ENCODE assay signal across 10 mouse cellular contexts in the genomic region with DNA sequence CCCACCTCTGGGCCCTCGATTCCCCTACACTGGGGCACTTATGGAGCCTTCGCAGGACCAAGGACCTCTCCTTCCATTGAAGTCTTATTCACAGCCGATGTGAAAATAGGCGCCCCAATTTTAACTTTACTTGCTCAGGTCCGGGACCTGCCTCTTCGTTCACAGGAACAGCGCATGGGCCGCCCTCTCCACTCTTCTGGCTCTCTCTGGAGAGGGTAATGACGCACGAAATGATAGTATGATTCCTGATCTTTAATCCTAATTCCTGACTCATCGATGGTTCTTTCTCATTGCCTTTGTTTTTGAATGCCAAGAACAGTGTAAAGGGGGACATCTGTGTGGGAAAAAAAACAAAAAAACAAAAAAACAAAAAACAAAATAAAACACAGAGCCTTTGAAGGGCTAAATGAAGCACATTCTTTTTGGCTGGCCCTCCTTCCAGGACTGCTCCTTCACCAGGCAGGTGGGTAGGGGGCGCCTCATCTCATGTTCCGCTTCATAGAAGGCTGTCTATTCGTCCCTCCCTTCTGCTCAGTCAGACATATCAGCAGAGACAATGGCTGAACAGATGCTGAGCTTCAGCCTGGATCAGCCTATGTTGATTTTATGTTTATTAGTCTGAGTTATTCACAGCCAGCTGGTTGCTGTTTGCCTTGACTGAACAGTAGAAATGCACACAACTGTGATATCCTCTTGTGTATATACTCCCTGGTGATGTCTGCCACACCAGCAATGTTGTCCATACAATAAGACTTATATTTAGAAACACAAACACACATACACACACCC.
DNase-seq lines count a peak whose midpoint lies in the region; ATAC-seq lines count a peak whose summit lies in the region.
"Had no signal": no experiment of that assay in that cellular context is flagged by ENCODE, and none has a peak within 500 bp of the region (broad histone marks: within the 10 kb centered on the region; RNA-seq: fewer than 3 reads in every experiment).

No protein-coding gene starts in this region.

- no peak for DNase-seq in kidney, adult 18-20 months
- DNase-seq in brain, embryonic 18.5 days (ENCODE audit: low read depth, low spot score), result peak; percentile 28
- DNase-seq in urinary bladder, adult 2 months (ENCODE audit: low spot score), result no peak
- DNase-seq: cerebellum, adult 11-12 months had no signal

- H3K36me3 ChIP-seq in kidney, embryonic 16.5 days (ENCODE audit: insufficient read depth, low read length), result no peaks in the 10 kb centered on the region
- H3K36me3 ChIP-seq in hindbrain, embryonic 16.5 days (ENCODE audit: control insufficient read depth, insufficient read depth, low read length), result no peaks in the 10 kb centered on the region
- H3K36me3 ChIP-seq in neural tube, embryonic 12.5 days, result no peaks in the 10 kb centered on the region
- H3K36me3 ChIP-seq: heart, embryonic 12.5 days had no signal

- H3K4me1 ChIP-seq in kidney, embryonic 16.5 days (ENCODE audit: insufficient read depth, low read length), result 0 out of 2 replicates have a peak, but pooled peaks cover 2% of the 10 kb centered on the region
- H3K4me1 ChIP-seq in hindbrain, embryonic 16.5 days (ENCODE audit: control insufficient read depth, insufficient read depth, low read depth, low read length), result no peaks in the 10 kb centered on the region
- no peaks in the 10 kb centered on the region for H3K4me1 ChIP-seq in neural tube, embryonic 12.5 days
- H3K4me1 ChIP-seq: heart, embryonic 12.5 days had no signal

- H3K27ac ChIP-seq in kidney, embryonic 16.5 days (ENCODE audit: low read length), result no peak overlapping the region
- no peak overlapping the region for H3K27ac ChIP-seq in hindbrain, embryonic 16.5 days (ENCODE audit: low read depth, low read length)
- no peak overlapping the region for H3K27ac ChIP-seq in neural tube, embryonic 12.5 days

- peak overlapping the region; percentile 24 for H3K4me2 ChIP-seq in kidney, embryonic 16.5 days (replicated peaks; ENCODE audit: low read depth, low read length)
- peak overlapping the region; percentile 33 for H3K4me2 ChIP-seq in hindbrain, embryonic 16.5 days (ENCODE audit: low read length)
- H3K4me2 ChIP-seq in neural tube, embryonic 12.5 days (replicated peaks), result no peak overlapping the region
- H3K4me2 ChIP-seq: heart, embryonic 12.5 days had no signal

- 43% methylated on average over 14 of the region's 14 CpGs for WGBS in kidney, embryonic 16.5 days
- WGBS in hindbrain, embryonic 16.5 days, result 56% methylated on average over 14 of the region's 14 CpGs
- WGBS in neural tube, embryonic 12.5 days, result 66% methylated on average over 14 of the region's 14 CpGs

- no peaks in the 10 kb centered on the region for H3K9me3 ChIP-seq in kidney, embryonic 16.5 days (ENCODE audit: low read length)
- H3K9me3 ChIP-seq in hindbrain, embryonic 16.5 days (ENCODE audit: control insufficient read depth, low read length), result no peaks in the 10 kb centered on the region
- no peaks in the 10 kb centered on the region for H3K9me3 ChIP-seq in neural tube, embryonic 12.5 days
- H3K9me3 ChIP-seq: heart, embryonic 12.5 days had no signal

- no peaks in the 10 kb centered on the region for H3K27me3 ChIP-seq in kidney, embryonic 16.5 days (ENCODE audit: insufficient read depth, low read length)
- H3K27me3 ChIP-seq in hindbrain, embryonic 16.5 days (replicated peaks; ENCODE audit: control insufficient read depth, insufficient read depth, low read length), result no peaks in the 10 kb centered on the region
- no peaks in the 10 kb centered on the region for H3K27me3 ChIP-seq in neural tube, embryonic 12.5 days (replicated peaks)
- H3K27me3 ChIP-seq: heart, embryonic 12.5 days had no signal

- no peak overlapping the region for H3K4me3 ChIP-seq in kidney, embryonic 16.5 days (ENCODE audit: low read length)
- H3K4me3 ChIP-seq in hindbrain, embryonic 16.5 days (ENCODE audit: low read length), result no peak overlapping the region
- no peak overlapping the region for H3K4me3 ChIP-seq in neural tube, embryonic 12.5 days
- H3K4me3 ChIP-seq: heart, embryonic 12.5 days had no signal

- ATAC-seq in kidney, embryonic 16.5 days (ENCODE audit: low FRiP score, low TSS enrichment), result peak; percentile 96
- peak; percentile 90 for ATAC-seq in hindbrain, embryonic 16.5 days
- ATAC-seq in neural tube, embryonic 12.5 days (ENCODE audit: low FRiP score, low read depth), result peak; percentile 89
- no peak for ATAC-seq in erythroid progenitor cell, adult 5-6 weeks (replicated peaks; ENCODE audit: low FRiP score, poor library complexity, severe bottlenecking)
- no peak for ATAC-seq in megakaryocyte-erythroid progenitor cell, adult 5-6 weeks (replicated peaks; ENCODE audit: low FRiP score, low TSS enrichment, poor library complexity, severe bottlenecking)

- H3K9ac ChIP-seq in kidney, embryonic 16.5 days (replicated peaks; ENCODE audit: low read length), result no peak overlapping the region
- no peak overlapping the region for H3K9ac ChIP-seq in hindbrain, embryonic 16.5 days (ENCODE audit: low read depth, low read length)
- no peak overlapping the region for H3K9ac ChIP-seq in neural tube, embryonic 12.5 days
- H3K9ac ChIP-seq: heart, embryonic 12.5 days had no signal

Comparison
In these comparisons a context has a peak if more than half of its experiments do, and no peak if none do; other contexts are left out.
1. ATAC-seq: peak in kidney, embryonic 16.5 days (single experiment), hindbrain, embryonic 16.5 days (single experiment) and neural tube, embryonic 12.5 days (single experiment); none in erythroid progenitor cell, adult 5-6 weeks (single experiment) and megakaryocyte-erythroid progenitor cell, adult 5-6 weeks (single experiment).